Mouse (Mus musculus) cortical plate, adult 2 months (tissue): ENCODE data around the gene Btbd2.

Source experiments
- CTCF ChIP-seq: fragments of 200-500 bp; IDR thresholded peaks from 2 replicates; pipeline ENCODE4 v1.5.1; 2011; ENCODE audit warnings: mild to moderate bottlenecking, control low read depth, low read length; ENCODE audit not compliant: insufficient read depth; ENCODE audit errors: extremely low read depth
- POLR2A ChIP-seq: fragments of 200-500 bp; IDR thresholded peaks from 2 replicates; pipeline ENCODE4 v1.6.1; 2011; ENCODE audit warnings: mild to moderate bottlenecking, low read length, control low read depth; ENCODE audit not compliant: insufficient read depth; ENCODE audit errors: extremely low read depth

DNA sequence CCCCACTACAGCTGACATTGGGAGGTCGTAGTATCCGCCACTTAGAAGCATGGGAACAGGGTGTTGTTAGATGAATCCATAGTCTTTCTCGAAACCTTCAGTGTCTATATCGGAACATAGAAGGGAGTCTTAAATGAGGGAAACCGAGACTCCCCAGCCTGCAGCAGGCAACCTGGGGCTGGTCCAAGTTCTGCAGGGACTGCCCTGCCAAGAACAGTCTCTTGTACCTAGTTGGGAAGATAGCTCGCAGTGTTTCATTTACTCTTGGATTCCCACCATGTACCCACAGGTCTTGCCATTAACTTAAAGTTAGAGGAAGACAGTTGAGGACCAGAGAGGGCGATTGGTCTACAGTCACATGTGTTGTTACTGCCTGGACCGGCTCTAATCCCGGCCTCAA, 36.5 kb downstream of the Btbd2 start:
- no peak for TF ChIP-seq CTCF
- no peak for TF ChIP-seq POLR2A
